Mouse (Mus musculus) erythroblast, adult 5-6 weeks (primary cell): ENCODE results near the gene Per2. TPM values are rescaled to one million over a fixed set of nuclear protein-coding genes. Genes with fewer than 3 reads are reported as not detected.

Experiments used
- ATAC-seq: replicated peaks from 2 replicates; pipeline ENCODE4 v1.8.0; 2016; ENCODE audit warnings: moderate number of reproducible peaks, mild to moderate bottlenecking, moderate TSS enrichment, inconsistent platforms; ENCODE audit not compliant: poor library complexity, low FRiP score, severe bottlenecking
- total RNA-seq, 2 experiments: library from RNA; stranded (forward) in 1 of 2; stranded (reverse) in 1 of 2; fragments of 150-400 nt in 1 of 2; fragments of 200-764, 138-1000 nt in 1 of 2; gene quantifications; 2 replicates each; pipeline versions ENCODE4 v1.2.3 to v1.2.4; 2015 to 2017; ENCODE audit warnings: low replicate concordance in 2 of 2

Gene Per2
- total RNA-seq, 2 experiments from 2014 or later = 2.0 to 2.7 TPM

DNA sequence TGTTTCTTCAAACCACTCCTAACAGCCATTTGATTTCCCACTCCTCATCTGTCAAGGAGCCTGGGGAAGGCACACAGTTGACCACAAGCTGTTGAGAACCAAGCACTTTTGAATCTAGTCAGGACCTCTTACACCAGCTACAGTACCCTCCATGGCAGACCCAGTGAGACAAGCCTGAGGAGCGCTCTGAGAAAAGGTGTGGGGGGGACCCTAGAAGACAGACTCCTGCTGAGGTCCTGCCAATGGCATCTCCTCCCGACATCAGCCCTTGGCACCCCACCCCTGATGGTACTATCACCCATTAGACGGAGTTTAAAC, 22.1 kb downstream of the Per2 start:
- ATAC-seq = no peak

- ATAC-seq = no peak
Observed at GRCm38 (mm10) chr1:91436380-91437082, 22.6 kb downstream of the Per2 start.

DNA sequence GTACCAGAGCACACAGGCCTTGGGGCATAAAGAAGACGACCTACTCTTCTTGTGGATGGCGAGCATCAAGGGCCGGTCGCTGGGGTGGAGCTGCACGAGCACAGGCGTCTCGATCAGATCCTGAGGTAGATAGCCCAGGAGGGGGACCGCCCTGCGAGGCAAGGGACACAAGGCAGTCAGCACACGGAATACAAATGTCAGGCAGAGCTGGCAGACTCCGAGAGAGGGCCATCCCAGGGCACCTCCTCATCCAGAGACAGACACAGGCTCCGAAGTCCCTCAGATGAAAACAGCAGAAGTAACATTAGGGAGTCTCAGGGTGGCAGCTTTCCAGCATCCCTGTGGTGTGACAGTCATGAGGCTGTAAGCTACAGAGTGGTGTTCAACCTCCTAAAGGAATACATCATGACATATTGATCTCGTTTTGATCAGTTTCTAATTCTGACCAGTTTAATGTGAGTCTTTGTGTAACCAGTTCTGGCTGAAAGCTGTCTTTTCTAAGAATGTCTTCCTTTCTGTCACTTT, 23.5 kb downstream of the Per2 start:
- no peak for ATAC-seq

DNA sequence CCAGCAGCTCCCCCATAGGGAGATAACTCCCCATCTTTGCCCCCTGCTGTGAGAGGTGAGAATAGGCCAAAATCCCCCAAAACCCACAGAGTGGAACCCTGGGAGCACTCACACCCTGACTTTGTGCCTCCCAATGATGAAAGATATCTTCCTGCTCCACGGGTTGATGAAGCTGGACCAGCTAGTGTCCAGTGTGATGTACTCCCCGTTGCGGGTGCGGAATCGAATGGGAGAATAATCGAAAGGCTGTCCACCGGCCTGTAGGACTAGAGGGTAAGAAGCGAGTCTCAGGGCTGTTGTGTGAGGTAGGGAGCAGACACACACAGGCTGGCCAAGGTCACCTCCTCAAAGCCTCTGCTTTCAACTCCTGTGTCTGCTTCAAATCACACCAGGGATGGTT, 24.2 kb downstream of the Per2 start:
- ATAC-seq = no peak

- no peak for ATAC-seq
Observed at GRCm38 (mm10) chr1:91430761-91431160, 28.4 kb downstream of the Per2 start.

GRCm38 (mm10) chr1:91429212-91429611, 29.9 kb downstream of the Per2 start:
- ATAC-seq = no peak

DNA sequence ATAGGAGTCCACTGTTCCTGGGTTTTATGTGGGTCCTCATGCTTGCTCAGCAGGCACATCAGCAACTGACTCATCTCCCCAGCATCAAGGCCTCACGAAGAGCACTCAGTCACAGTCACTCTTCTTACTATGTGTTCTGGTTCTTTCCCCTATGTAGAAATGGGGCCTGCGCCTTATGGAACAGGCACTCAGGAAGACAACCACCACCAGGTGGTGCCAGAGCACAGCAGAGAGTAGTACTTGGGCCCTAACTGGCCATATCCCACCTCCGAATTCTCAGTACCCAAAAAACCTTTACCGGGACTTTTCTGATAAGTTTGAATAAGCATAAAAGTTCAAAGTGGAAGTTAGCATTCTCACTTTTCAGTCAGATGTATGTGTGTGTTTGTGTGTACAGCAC, 30.5 kb downstream of the Per2 start:
- peak; percentile 66 for ATAC-seq

DNA sequence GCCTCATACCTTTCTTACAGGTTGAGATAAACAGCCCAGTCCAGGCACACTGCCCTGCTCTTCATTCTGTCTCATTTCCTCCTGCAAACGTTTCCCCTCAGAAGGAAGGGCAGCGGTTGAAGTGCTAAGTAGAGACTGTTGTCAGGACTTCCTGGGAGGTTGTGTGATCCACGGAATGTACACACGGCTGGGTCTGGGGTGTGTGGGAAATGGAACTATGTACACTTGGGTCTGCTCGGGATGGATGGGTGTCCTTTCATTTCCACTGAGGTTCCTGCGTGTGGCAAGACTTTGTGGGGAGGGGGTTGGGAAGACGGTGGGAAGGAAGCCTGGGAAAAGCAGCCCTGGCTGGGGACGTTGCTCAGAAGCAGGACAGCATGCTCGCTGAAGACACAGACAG, 32.7 kb downstream of the Per2 start:
- no peak for ATAC-seq

DNA sequence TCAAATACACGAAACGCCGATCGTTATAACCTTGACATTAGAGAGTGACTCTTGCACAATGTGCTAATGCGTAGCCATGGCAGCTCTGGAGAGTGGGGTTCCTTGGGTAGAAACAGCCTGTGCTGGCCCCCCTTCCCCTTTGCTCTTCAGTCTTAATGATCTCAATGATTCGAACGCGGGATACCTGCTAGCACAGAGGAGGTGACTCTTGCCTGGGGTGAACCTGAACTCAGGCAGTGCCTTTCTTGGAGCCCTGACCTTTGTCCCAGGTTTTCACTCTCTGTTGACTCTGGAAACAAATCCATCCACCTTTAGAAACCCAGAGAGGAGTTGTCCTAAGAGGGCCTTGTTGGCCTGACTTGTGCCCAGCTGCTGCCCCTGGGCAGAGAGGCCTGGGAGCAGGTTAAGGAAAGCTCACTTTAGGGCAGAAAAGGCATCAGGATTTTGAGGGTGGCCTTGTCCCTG, 38.5 kb downstream of the Per2 start:
- ATAC-seq = no peak

DNA sequence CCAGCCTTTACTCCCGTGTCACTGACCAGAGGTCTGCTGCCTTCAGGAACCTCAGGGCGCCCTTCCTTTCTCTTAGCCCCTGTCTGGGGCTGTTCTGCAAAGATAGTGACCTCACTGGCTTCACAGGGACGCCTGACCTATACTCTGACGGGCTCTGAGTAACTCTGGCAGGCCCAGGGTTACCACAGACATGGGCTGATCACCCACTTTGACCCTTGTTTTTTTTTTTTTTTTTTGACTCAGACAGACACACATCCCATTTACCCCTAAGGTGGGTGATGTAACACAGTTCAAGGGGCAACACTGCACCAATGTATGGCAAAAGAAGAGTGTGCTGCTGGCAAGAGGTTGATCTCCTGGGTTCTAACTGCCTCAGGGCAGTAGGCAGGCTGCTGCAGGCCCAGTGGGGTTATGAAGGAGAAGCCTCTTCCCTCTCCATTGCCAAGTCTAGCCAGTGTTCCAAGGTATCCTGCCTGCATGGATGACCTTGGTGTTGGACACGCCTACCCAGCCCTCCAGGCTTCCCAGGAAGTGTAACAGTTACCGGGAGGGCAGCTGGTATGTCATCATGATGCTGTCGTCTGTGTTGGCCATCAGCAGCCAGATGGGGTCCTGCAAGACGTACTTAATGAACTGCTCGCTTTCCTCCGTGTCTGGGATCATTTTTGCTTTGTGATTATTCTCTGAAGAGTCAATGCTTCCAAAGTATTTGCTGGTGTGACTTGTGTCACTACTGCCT, 39.1 kb downstream of the Per2 start:
- no peak for ATAC-seq

GRCm38 (mm10) chr1:91417991-91418390, 41.1 kb downstream of the Per2 start:
- no peak for ATAC-seq

DNA sequence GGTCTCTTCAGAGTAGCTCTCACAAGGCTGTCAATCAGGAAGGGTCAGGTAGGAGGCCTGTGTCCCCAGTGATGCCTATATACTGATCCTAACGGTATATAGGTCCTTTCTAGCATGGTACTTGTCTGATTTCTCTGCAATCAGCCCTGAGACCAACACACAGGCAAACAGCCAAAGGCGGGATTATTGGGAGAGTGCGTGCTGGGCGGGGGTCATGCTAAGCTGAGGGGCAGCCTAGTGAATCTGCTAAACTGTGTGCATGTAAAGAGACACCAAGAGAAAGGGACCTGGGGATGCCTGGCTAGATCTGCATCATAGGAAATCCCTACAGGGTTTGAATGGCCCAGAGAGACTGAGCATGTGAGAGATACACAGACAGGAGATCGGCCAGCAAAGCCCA, 43.8 kb downstream of the Per2 start:
- ATAC-seq = no peak

DNA sequence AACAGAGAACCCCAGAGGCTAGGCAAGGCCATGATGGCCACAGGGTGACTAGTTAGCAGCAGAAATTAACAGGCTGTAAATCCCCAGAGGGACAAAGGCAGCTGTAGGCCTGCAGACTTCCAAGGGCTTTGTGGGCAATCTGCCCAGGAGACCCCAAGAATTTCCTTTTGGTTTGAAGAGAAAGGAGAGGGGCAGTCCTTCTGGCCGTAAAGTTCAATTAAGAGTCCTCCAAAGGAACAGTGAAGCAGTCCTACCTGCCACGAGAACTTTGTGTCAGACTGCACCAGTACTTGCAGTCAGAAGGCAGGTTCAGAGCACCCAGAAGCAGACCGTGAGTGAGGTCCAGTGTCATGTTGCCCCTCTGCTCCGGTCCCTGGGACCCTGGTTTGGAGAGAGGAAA, 44.2 kb downstream of the Per2 start:
- ATAC-seq = no peak

- ATAC-seq = no peak
Observed at GRCm38 (mm10) chr1:91413898-91414594, 45.1 kb downstream of the Per2 start, which contains the start of gene Hes6. TSS of gene Hes6 (minus strand) at chr1:91414038.

DNA sequence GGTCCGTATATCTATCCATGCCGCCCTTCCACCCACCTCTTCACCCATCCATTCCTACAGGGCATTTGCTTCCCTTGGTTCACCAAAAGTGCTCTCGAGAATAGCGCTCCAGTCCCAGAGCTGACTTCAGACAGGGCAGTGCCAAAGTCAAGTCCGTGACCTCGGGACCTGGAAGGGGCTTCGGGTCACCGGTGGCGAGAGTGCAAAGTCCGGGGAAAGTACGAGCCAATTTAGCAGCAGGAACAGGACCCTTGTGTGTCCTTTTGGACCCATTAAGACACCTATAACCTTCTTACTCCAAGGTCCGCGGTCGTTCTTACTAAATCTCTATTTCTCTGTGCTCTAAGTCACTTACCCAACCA, 45.6 kb downstream of the Per2 start:
- ATAC-seq = no peak

DNA sequence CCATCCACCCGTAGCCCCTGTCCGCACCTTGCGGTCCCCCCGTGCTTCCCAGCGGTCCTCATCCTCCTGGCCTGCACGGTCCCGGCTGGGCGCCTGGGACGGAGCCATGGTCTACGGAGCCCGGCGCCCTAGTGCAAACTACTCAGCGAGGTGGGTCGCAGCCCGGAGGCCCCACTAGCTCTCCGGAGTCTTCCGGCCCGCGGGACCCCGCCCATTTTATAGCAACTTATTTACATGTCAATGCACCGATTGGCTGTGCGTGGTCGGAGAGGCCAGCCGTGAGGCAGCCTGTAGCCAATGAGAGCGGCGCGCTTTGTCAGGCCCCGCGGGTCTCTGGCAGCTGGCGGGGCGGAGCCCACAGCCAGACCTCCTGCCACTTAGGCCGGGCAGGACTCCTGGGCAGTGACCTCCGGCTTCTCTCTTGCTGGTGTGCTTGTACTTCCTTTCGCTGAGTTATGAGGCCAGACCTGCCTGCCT, 46.1 kb downstream of the Per2 start:
- peak; percentile 93 for ATAC-seq

DNA sequence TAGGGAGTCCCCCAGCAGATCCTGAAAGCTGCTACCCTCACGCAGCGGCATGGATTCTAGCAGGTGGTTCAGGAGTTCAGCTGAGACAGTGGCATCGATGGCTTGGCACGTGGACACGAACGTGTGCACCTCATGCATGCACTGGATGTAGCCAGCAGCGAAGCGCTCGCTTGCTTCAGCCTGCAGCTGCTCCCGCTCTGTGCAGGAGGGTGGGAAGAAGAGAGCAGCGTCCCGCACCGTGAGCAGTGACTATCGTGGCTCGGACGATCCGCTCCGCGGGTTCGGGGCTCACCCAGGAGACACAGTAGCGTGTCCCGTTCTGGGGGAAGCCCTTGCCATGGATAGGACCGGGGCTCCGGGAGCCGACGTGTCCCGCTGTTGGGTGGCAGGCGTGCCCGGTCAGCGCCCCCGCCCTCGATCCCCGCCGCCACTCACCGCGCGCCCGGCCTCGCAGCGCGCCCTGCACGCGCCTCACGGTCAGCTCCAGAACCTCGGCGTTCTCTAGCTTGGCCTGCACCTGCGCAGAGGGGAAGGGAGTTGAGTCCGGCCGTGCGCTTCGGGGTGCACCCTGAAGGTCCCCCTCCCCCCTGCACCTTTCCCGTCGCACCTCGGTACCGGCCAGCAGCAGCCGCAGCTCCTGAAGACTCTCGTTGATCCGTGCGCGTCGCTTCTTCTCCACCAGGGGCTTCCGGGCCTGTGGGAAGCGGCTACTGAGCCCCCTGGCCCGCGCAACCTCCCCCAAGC, 46.7 kb downstream of the Per2 start:
- ATAC-seq = no peak

DNA sequence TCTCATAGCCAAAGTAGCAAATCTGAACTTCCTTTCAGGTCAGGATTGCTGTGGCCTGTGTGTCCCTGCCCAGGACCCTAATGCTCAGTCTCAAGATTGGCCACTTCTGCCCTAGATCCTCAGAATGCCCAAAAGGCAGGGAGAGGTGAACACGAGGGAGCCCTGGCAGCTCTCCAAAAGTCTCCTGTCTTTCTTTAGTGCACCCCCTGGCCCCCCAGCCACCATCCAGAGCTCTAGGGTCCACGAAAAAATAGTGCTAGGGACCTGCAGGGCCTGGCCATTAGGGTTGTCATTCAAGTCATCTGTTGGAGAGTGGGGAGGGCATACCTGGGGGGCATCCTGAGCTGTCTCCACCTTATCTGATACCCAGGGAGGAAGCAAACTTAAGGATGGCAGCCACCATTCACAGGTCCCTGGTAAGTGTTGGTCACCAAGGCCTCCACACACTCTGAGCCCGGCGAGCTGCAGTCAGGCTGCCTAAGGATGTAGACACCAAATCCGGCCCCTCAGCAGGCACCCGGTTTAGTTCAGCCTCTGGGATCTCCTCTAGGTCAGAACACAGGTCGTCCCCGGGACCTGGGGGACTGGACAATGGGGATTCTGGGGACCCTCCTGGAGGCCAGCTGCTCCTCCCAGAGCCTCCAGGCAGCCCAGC, 47.4 kb downstream of the Per2 start:
- ATAC-seq = no peak

DNA sequence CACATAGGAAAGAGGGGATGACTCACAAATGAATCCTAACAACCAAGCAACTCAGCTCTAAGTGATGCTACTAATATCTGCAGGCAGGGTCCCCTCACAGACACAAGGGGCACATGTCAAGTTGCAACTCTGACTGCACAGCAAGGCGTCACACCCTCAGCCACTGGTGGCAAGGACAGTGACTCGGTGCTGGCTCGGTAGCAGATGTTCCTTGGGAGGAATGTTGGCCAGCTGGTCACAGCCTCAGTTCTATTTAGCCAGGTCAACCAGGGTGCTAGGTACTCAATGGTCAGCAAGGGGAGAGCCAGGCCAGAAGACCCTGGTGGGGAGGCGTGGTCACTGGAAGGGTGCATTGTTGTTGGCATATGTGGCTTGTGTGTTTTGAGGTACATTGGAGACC, 51.3 kb downstream of the Per2 start:
- ATAC-seq = no peak
